Mouse (Mus musculus) midbrain, embryonic 13.5 days (tissue): ENCODE measurements at regions not wholly inside any gene's neighbourhood (a gene's known extent, or its start where the extent isn't known, plus 50 kb on each side); places are given as distances from the start of the nearest gene placed in this dataset.

Experiments
- ATAC-seq: fragments of 200-750 bp; cut with Nextera tagmentation; 2 replicates; pipeline ENCODE4 v1.8.0; 2017; ENCODE audit warnings: mild to moderate bottlenecking, moderate TSS enrichment, moderate library complexity
- H3K27ac ChIP-seq: fragments of 300-500 bp; sonication (generic); 2 replicates; pipeline ENCODE4 v1.5.1; 2015; ENCODE audit warnings: inconsistent platforms, mild to moderate bottlenecking, moderate library complexity
- H3K27me3 ChIP-seq: fragments of 300-500 bp; sonication (generic); 2 replicates; pipeline ENCODE4 v1.6.1; 2015; ENCODE audit warnings: mild to moderate bottlenecking, inconsistent platforms
- H3K36me3 ChIP-seq: fragments of 300-500 bp; sonication (generic); 2 replicates; pipeline ENCODE4 v1.6.1; 2015; ENCODE audit warnings: mild to moderate bottlenecking, inconsistent platforms
- H3K4me1 ChIP-seq: fragments of 300-500 bp; sonication (generic); replicated peaks from 2 replicates; pipeline ENCODE4 v1.6.1; 2015; ENCODE audit warnings: inconsistent platforms
- H3K4me2 ChIP-seq: fragments of 300-500 bp; sonication (generic); replicated peaks from 2 replicates; pipeline ENCODE4 v1.6.1; 2015; ENCODE audit warnings: moderate library complexity, mild to moderate bottlenecking, inconsistent platforms
- H3K4me3 ChIP-seq: fragments of 300-500 bp; sonication (generic); replicated peaks from 2 replicates; pipeline ENCODE4 v1.5.1; 2015; ENCODE audit warnings: mild to moderate bottlenecking, inconsistent platforms
- H3K9ac ChIP-seq: fragments of 300-500 bp; sonication (generic); replicated peaks from 2 replicates; pipeline ENCODE4 v1.6.1; 2015; ENCODE audit warnings: mild to moderate bottlenecking, inconsistent platforms
- H3K9me3 ChIP-seq: fragments of 300-500 bp; sonication (generic); 2 replicates; pipeline ENCODE4 v1.6.1; 2016; ENCODE audit warnings: mild to moderate bottlenecking, inconsistent platforms
- WGBS: fragments of 180-500 bp; shearing (Covaris S2); methylation state at CpG from one replicate; pipeline ENCODE4 v1.1.7; 2015; 5-methylcytosine and 5-hydroxymethylcytosine counted together

GRCm38 (mm10) chr5:120322031-120322731 lies 109.3 kb upstream of the Lhx5 start:
- H3K4me1 ChIP-seq: peaks cover 23% of the 10 kb centered on the region
- H3K9ac ChIP-seq: peak overlapping the region; percentile 58
- H3K4me3 ChIP-seq: peak overlapping the region; percentile 23
- ATAC-seq: peak; percentile 75
- peak overlapping the region; percentile 49 for H3K4me2 ChIP-seq
- WGBS: under 1% methylated on average over 30 of the region's 30 CpGs
- peak overlapping the region; percentile 69 for H3K27ac ChIP-seq
- H3K27me3 ChIP-seq: peaks cover 82% of the 10 kb centered on the region
- H3K9me3 ChIP-seq: no peaks in the 10 kb centered on the region
- H3K36me3 ChIP-seq: no peaks in the 10 kb centered on the region

- Histone ChIP-seq H3K4me1 (peaks cover 23% of the 10 kb centered on the region), H3K9me3 (no peaks in the 10 kb centered on the region), H3K4me3 (peak overlapping the region; percentile 23), H3K27me3 (peaks cover 82% of the 10 kb centered on the region), H3K4me2 (peak overlapping the region; percentile 49), H3K36me3 (no peaks in the 10 kb centered on the region), H3K9ac (peak overlapping the region; percentile 58), H3K27ac (peak overlapping the region; percentile 69)
- ATAC-seq: peak; percentile 56
- 4% methylated on average over 12 of the region's 12 CpGs for WGBS
Observed at GRCm38 (mm10) chr5:120322732-120323316, 108.7 kb upstream of the Lhx5 start.

- no peak for ATAC-seq
- Histone ChIP-seq H3K4me3 (no peak overlapping the region), H3K36me3 (no peaks in the 10 kb centered on the region), H3K27ac (no peak overlapping the region), H3K9ac (no peak overlapping the region), H3K9me3 (no peaks in the 10 kb centered on the region), H3K4me2 (no peak overlapping the region), H3K27me3 (peaks cover 73% of the 10 kb centered on the region), H3K4me1 (peaks cover 23% of the 10 kb centered on the region)
- 83% methylated on average over 2 of the region's 2 CpGs for WGBS
Observed at GRCm38 (mm10) chr5:120324111-120324510, 107.4 kb upstream of the Lhx5 start.

- Histone ChIP-seq H3K4me3 (no peak overlapping the region), H3K27me3 (peaks cover 62% of the 10 kb centered on the region), H3K9me3 (no peaks in the 10 kb centered on the region), H3K27ac (no peak overlapping the region), H3K9ac (no peak overlapping the region), H3K4me2 (no peak overlapping the region), H3K36me3 (no peaks in the 10 kb centered on the region), H3K4me1 (peaks cover 23% of the 10 kb centered on the region)
- no peak for ATAC-seq
- WGBS: 74% methylated on average over 16 of the region's 16 CpGs
Observed at GRCm38 (mm10) chr5:120325386-120325910, 106.1 kb upstream of the Lhx5 start.

- H3K27me3 ChIP-seq: peaks cover 43% of the 10 kb centered on the region
- H3K36me3 ChIP-seq: no peaks in the 10 kb centered on the region
- no peak overlapping the region for H3K4me2 ChIP-seq
- 73% methylated on average over 14 of the region's 14 CpGs for WGBS
- ATAC-seq: no peak
- no peak overlapping the region for H3K9ac ChIP-seq
- H3K4me1 ChIP-seq: no peaks in the 10 kb centered on the region
- H3K4me3 ChIP-seq: no peak overlapping the region
- H3K9me3 ChIP-seq: no peaks in the 10 kb centered on the region
- no peak overlapping the region for H3K27ac ChIP-seq
Observed at GRCm38 (mm10) chr5:120332030-120332429, 99.5 kb upstream of the Lhx5 start.

- no peak for ATAC-seq
- no peak overlapping the region for H3K27ac ChIP-seq
- 73% methylated on average over 2 of the region's 2 CpGs for WGBS
- H3K4me1 ChIP-seq: no peaks in the 10 kb centered on the region
- peaks cover 45% of the 10 kb centered on the region for H3K27me3 ChIP-seq
- no peaks in the 10 kb centered on the region for H3K9me3 ChIP-seq
- H3K9ac ChIP-seq: no peak overlapping the region
- no peak overlapping the region for H3K4me2 ChIP-seq
- no peaks in the 10 kb centered on the region for H3K36me3 ChIP-seq
- no peak overlapping the region for H3K4me3 ChIP-seq
Observed at GRCm38 (mm10) chr5:120339162-120339561, 92.3 kb upstream of the Lhx5 start.

GRCm38 (mm10) chr5:120340696-120341231 lies 90.7 kb upstream of the Lhx5 start:
- peaks cover 29% of the 10 kb centered on the region for H3K27me3 ChIP-seq
- WGBS: 46% methylated on average over 3 of the region's 3 CpGs
- no peak overlapping the region for H3K4me3 ChIP-seq
- no peak overlapping the region for H3K27ac ChIP-seq
- H3K36me3 ChIP-seq: no peaks in the 10 kb centered on the region
- no peaks in the 10 kb centered on the region for H3K4me1 ChIP-seq
- no peak overlapping the region for H3K9ac ChIP-seq
- no peaks in the 10 kb centered on the region for H3K9me3 ChIP-seq
- H3K4me2 ChIP-seq: no peak overlapping the region
- ATAC-seq: no peak

- no peak overlapping the region for H3K4me3 ChIP-seq
- no peak for ATAC-seq
- no peak overlapping the region for H3K27ac ChIP-seq
- no peaks in the 10 kb centered on the region for H3K9me3 ChIP-seq
- peaks cover 6% of the 10 kb centered on the region; the same call in 1 of the 2 replicates for H3K4me1 ChIP-seq
- no peak overlapping the region for H3K4me2 ChIP-seq
- peaks cover 21% of the 10 kb centered on the region for H3K27me3 ChIP-seq
- 90% methylated on average over 3 of the region's 3 CpGs for WGBS
- no peak overlapping the region for H3K9ac ChIP-seq
- no peaks in the 10 kb centered on the region for H3K36me3 ChIP-seq
Observed at GRCm38 (mm10) chr5:120350461-120350860, 81.0 kb upstream of the Lhx5 start.

GRCm38 (mm10) chr5:120351827-120352226 lies 79.7 kb upstream of the Lhx5 start:
- H3K27me3 ChIP-seq: peaks cover 21% of the 10 kb centered on the region
- H3K4me3 ChIP-seq: no peak overlapping the region
- WGBS: 72% methylated on average over 5 of the region's 5 CpGs
- no peak overlapping the region for H3K4me2 ChIP-seq
- no peak overlapping the region for H3K9ac ChIP-seq
- H3K27ac ChIP-seq: no peak overlapping the region
- no peak for ATAC-seq
- no peaks in the 10 kb centered on the region for H3K9me3 ChIP-seq
- H3K4me1 ChIP-seq: peaks cover 6% of the 10 kb centered on the region; the same call in 1 of the 2 replicates
- H3K36me3 ChIP-seq: no peaks in the 10 kb centered on the region

GRCm38 (mm10) chr5:120353657-120354056 lies 77.8 kb upstream of the Lhx5 start:
- no peak overlapping the region for H3K9ac ChIP-seq
- ATAC-seq: no peak
- WGBS: 57% methylated on average over 5 of the region's 5 CpGs

GRCm38 (mm10) chr5:120356950-120357349 lies 74.5 kb upstream of the Lhx5 start:
- Histone ChIP-seq H3K9me3 (no peaks in the 10 kb centered on the region), H3K27me3 (peaks cover 29% of the 10 kb centered on the region), H3K9ac (no peak overlapping the region), H3K4me3 (no peak overlapping the region), H3K4me1 (peaks cover 14% of the 10 kb centered on the region), H3K27ac (no peak overlapping the region), H3K36me3 (no peaks in the 10 kb centered on the region), H3K4me2 (no peak overlapping the region)
- ATAC-seq: no peak
- 84% methylated on average over 4 of the region's 4 CpGs for WGBS

More at GRCm38 (mm10) chr5:120353657-120354056, 77.8 kb upstream of the Lhx5 start:
- Histone ChIP-seq H3K4me3 (no peak overlapping the region), H3K27me3 (peaks cover 24% of the 10 kb centered on the region), H3K9me3 (no peaks in the 10 kb centered on the region), H3K36me3 (no peaks in the 10 kb centered on the region), H3K27ac (no peak overlapping the region), H3K4me2 (no peak overlapping the region), H3K4me1 (peaks cover 14% of the 10 kb centered on the region)

GRCm38 (mm10) chr5:120358084-120358690 lies 73.3 kb upstream of the Lhx5 start:
- Histone ChIP-seq H3K9me3 (no peaks in the 10 kb centered on the region), H3K27me3 (peaks cover 23% of the 10 kb centered on the region), H3K27ac (peak overlapping the region; percentile 51), H3K36me3 (no peaks in the 10 kb centered on the region), H3K9ac (0 out of 2 replicates have a peak overlapping the region, but pooled peaks have one; percentile 12), H3K4me2 (no peak overlapping the region), H3K4me3 (no peak overlapping the region), H3K4me1 (peaks cover 14% of the 10 kb centered on the region)
- 7% methylated on average over 20 of the region's 20 CpGs for WGBS
- ATAC-seq: peak; percentile 40; the same call in 1 of the 2 replicates
